Mouse (Mus musculus) testis, adult 2 months (tissue): ENCODE measurements at regions not wholly inside any gene's neighbourhood (a gene's known extent, or its start where the extent isn't known, plus 50 kb on each side); places are given as distances from the start of the nearest gene placed in this dataset.

Experiments used
- CTCF ChIP-seq: fragments of 200-500 bp; IDR thresholded peaks from 2 replicates; pipeline ENCODE4 v1.5.1; 2012; ENCODE audit warnings: low read depth, mild to moderate bottlenecking, inconsistent platforms, low read length, moderate library complexity; ENCODE audit not compliant: control insufficient read depth, insufficient read depth, insufficient replicate concordance
- POLR2A ChIP-seq: fragments of 200-500 bp; IDR thresholded peaks from 2 replicates; pipeline ENCODE4 v1.6.1; 2012; ENCODE audit warnings: low read depth, mild to moderate bottlenecking, inconsistent platforms, low read length, moderate library complexity; ENCODE audit not compliant: control insufficient read depth

DNA sequence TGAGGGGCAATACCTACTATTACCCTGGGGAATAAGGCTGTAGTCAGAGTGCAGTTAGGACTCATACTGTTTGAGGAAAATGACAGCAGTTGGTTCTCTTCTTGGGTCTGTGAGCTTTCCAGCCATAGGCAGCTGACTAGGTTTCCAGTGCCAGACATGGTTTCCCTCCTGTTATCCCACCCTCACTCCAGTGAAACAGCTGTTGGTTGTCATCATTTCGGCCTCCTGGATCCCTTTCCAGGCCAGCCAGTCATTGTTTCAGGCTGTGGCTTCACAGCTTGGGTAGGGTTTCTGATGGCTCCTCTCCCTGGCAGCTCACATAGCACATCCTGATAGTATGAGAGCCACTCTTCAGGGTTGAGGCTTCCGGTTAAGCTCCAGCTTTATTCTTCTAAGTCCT lies 79.9 kb upstream of the Lyplal1 start:
- TF ChIP-seq POLR2A, result no peak
- no peak for TF ChIP-seq CTCF
